Mouse (Mus musculus): ENCODE measurements around the gene Pkp4.
"Not testable (repeated sequence)": the region's sequence is repeated elsewhere in the genome, so short reads cannot be mapped to it uniquely, and the experiment has no call there.

Pkp4 gene

DNA sequence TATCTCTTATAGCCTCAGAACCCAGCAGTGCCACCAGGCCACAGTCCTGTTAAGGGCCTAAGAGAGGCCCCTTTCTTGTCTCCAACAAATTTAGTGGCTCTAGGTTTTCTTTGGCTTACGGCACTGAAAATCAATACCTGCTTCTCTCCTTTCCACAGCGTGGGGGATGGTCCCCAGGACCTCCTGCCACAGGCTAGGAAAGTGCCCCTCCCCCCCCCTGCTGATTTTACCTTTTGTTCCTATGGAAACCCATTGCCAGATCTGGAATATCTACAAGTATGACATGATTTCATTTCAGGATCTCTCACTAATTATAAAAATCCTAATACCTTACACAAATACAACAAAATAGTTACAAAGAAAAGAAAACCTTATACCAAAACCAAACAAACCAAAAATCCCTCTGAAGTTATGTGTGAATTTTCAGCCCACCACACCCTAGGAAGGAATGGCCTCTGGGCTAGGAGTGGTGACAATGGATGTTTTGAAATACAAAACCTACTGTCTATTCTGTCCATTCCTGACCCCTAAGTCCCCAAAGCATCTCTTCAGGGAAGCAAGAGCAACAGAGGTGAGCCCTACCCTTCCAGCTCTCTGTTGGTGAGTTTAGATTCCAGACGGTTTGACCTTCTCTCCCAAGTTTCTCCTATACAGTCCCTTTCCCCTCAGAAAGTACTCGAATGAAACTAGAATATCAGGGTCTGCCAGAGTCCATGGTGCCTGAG lies 224.7 kb downstream of the Pkp4 start:
- DNase-seq: no peak

DNA sequence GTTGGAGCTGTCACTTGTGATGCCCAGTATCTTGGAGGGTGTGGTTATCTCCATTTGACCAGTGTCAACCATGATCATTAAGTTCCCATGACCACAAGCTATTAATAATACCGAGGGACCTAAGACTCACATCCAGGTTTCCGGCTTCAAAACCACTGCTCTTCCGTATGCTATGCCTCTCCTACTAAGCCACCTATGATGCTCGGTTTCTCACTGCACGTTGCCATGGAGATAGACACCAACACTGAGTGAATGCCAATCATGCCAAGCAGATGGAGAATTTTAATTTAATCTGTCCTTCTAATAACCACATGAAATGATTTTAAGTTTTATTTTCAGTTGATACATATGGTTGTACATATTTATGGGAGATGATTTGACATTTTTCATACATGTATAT lies 229.3 kb downstream of the Pkp4 start:
- no peak for DNase-seq

DNA sequence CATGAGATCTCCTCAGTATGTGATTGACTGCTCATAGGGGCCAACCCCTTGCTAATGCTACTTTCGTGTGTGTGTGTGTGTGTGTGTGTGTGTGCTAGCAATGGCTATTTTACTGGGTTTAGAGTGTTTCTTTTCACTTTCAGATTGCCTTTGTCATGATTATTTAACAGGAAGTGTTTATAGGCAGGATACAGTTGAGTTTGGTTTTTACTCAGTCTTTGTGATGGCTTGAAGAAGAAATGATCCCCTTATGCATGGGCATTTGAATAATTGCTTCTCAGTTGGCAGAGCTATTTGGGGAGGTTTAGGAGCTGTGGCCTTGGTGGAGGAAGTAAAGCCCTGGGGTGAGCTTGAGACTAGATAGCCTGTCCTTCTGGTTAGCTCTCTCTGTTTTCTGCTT lies 232.5 kb downstream of the Pkp4 start:
- no peak for DNase-seq

DNA sequence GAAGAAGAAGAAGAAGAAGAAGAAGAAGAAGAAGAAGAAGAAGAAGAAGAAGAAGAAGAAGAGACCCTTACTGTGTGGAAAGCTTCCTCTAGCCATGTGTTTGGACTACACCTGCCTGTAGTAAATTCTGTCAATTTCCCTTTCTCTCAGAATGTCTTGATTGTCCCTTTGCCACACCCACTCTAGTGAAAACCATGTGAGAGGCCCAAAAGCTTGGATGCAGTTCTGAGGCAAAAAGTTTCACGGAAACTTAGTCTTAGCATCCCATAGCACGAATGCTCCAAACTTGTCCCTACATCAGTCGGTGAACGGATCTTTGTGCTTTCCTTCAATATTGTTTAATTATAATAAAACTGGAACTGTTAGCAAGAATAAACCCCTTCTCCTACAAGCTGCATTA lies 234.0 kb downstream of the Pkp4 start:
- DNase-seq: no peak

DNA sequence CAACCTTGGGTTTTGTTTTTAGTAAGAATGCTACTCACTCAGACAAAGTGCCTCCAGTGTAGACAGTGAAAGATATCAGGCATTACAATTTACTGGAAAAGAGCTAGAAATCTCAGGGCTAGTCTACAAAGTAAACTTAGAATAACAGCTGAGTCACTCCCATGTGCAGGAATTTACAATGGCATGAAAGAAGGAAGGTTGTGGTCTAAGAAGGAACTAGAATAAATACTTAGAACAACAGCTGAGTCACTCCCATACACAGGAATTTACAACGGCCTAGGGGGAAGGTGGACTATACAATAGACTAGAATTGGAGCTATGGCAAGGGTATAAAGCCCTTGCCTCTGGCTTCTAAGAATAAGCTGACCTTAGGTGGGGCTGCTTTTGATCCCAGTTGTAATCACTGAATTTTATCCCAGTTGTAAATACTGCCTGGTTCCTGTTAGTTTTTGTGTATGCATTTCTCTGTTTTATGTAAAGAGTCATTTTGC lies 234.6 kb downstream of the Pkp4 start:
- DNase-seq: not testable (repeated sequence)

DNA sequence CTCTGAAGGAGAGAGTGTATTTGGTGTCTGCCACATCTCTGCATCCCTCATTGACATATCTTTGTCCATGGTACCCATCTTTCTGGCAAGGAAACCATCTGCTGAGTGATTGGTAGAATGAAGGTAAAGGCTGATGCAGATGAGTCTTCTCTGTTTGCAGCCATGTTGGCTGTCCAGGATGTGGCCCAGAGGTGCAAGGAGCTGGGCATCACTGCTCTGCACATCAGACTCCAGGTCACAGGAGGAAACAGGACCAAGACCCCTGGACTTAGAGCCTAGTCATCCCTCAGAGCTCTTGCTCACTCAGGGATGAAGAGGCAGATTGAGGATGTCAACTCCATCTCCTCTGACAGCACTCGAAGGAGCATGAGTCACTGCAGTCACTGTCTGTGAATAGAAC lies 235.9 kb downstream of the Pkp4 start:
- DNase-seq: no peak

DNA sequence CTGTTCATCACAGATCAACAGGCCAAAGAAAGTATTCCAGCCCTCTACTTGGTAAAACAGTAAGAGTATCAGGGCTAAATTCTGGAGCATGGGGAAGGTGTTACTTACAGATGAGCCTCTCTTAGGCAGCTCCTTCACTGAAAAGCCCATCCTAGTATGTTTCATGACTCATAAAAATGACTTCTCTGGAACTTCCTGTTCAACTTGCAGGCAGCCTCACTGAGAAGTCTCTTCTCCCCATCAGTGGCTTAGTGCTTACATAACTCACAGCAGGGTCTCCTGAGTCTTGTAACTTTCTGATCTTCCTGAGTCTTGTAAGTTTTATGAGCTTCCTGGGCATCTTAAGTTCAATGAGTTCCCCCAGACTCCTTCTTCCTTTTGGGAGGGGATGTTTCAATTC lies 236.9 kb downstream of the Pkp4 start:
- DNase-seq: no peak

DNA sequence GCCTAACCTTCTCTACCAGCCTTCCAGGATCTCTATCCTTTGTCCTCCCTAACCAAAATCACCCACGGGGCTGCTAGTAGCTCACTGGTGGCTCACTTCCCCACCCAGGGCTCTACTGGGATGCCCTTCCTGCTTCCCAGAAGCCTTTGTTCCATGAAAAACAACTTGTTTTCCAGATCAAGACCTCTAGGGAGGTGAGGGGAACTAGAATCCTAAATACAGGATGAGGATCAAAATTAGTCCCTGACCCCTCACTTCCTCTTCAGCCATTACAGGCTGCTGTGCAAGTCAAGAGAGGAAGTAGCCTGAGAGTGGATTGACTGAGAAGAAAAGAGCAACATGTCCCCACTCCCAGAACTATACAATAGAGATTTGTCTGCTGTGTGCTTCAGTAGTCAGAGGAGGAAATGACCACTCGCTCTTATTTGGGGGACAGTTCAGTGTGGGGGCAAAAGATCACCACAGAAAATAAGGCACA lies 240.3 kb downstream of the Pkp4 start:
- DNase-seq: no peak

DNA sequence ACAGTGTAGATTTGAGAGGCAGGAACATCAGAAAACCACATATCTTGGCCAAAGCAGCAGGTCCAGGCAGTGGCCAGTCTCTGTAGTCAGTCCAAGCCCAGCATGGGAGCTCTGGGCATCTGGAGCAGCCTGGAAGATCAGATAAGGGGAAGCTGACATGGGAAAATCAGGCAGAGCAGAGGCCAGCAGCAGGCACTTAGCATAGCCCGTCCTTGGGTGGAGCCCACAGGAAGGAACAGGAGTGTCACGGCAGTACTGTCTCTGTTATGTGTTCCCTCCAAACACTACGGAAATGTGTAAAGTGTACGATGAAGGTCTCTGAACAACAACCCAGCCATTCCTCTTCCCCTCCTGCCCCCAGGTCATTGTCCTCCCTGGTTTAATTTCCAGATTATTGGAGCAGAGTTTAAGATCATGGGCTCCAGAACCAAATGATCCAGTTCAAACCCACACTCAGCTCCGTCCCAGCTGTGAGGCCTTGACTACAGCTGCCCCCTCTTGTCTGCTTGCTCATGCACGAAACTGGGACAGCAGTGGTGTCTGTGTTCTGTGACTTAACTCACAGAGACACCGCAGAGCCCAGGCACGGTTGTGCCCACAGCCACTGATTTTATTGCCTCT lies 241.3 kb downstream of the Pkp4 start:
- no peak for DNase-seq

DNA sequence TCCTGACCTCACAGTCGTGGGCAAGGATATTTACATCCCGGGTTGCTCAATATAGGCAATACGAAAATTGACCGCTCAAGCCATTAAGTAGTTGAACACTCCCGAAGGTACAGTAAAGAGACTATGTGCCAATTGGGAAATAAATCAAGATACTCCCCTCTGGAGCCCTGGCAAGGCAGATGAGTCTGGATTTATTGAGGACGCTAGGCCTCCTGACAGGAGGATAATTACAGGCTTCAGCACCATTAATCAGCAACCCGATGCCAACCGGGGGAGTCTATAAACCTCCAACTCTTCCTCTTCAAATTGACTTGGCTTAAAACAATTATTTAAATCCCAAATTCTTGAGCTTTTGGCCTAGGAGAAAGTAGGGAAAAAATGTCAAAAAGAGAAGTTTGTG lies 243.4 kb downstream of the Pkp4 start:
- DNase-seq: no peak

All from cerebellum, adult 11-12 months (tissue).